Mouse (Mus musculus): Measurements from ENCODE around the gene Gm20671.
"Not testable (repeated sequence)": the region's sequence is repeated elsewhere in the genome, so short reads cannot be mapped to it uniquely, and the experiment has no call there.

Gm20671 gene

GRCm38 (mm10) chr5:32827009-32827408 lies at the start of gene Gm20671:
TSS of gene Gm20671 (minus strand) at chr5:32827109.
- no peaks in the 10 kb centered on the region for H3K27me3 ChIP-seq (ENCODE audit: insufficient read depth, low read length)
- no peak within 1 kb of the TSS for H3K4me3 ChIP-seq (replicated peaks; ENCODE audit: low read length)
- peaks cover 87% of the 10 kb centered on the region for H3K36me3 ChIP-seq (ENCODE audit: insufficient read depth, low read length)
- TF ChIP-seq NANOG (IDR thresholded peaks at IDR 0.05; ENCODE audit: borderline replicate concordance, low read length) (no peak), CTCF (conservative IDR thresholded peaks at IDR 0.05; ENCODE audit: low read length) (no peak), POU5F1 (IDR thresholded peaks at IDR 0.05; ENCODE audit: borderline replicate concordance, low read length) (no peak)
- no peaks in the 10 kb centered on the region for H3K9me3 ChIP-seq (ENCODE audit: low read length)
- H3K4me1 ChIP-seq (replicated peaks; ENCODE audit: low read depth, low read length): peaks cover 26% of the 10 kb centered on the region

DNA sequence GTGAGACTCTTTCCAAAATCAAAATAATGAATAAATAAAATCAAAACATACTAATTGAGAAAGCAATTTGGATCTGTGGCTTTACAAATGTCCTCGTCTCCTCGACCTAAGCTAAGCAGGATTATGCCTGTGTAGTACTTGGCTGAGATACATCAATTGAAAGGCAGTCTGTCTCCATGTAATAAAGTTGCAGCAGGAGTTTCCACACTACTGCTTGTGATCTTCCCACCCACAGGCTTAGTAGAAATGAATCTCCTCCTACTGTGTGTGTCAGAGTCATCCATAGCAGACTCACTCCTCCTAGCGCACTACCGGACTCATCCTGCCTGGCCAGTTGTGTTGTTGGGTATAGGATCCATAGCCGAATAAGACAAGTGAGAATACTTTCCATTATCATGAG lies 45.4 kb upstream of the Gm20671 start:
- H3K9me3 ChIP-seq (ENCODE audit: low read length): no peaks in the 10 kb centered on the region
- no peaks in the 10 kb centered on the region for H3K27me3 ChIP-seq (ENCODE audit: insufficient read depth, low read length)

GRCm38 (mm10) chr5:32869389-32870024 lies 42.6 kb upstream of the Gm20671 start:
- no peak for TF ChIP-seq NANOG (IDR thresholded peaks at IDR 0.05; ENCODE audit: borderline replicate concordance, low read length)
- no peak for TF ChIP-seq POU5F1 (IDR thresholded peaks at IDR 0.05; ENCODE audit: borderline replicate concordance, low read length)
- no peak for TF ChIP-seq CTCF (conservative IDR thresholded peaks at IDR 0.05; ENCODE audit: low read length)
- no peaks in the 10 kb centered on the region for H3K9me3 ChIP-seq (ENCODE audit: low read length)
- H3K4me1 ChIP-seq (replicated peaks; ENCODE audit: low read depth, low read length): peaks cover 3% of the 10 kb centered on the region
- no peaks in the 10 kb centered on the region for H3K27me3 ChIP-seq (ENCODE audit: insufficient read depth, low read length)
- peaks cover 80% of the 10 kb centered on the region for H3K36me3 ChIP-seq (ENCODE audit: insufficient read depth, low read length)
- no peak overlapping the region for H3K4me3 ChIP-seq (replicated peaks; ENCODE audit: low read length)

More for the DNA sequence above, 45.4 kb upstream of the Gm20671 start:
- no peak for TF ChIP-seq NANOG (IDR thresholded peaks at IDR 0.05; ENCODE audit: borderline replicate concordance, low read length)
- TF ChIP-seq CTCF (conservative IDR thresholded peaks at IDR 0.05; ENCODE audit: low read length): no peak
- TF ChIP-seq POU5F1 (IDR thresholded peaks at IDR 0.05; ENCODE audit: borderline replicate concordance, low read length): no peak
- H3K36me3 ChIP-seq (ENCODE audit: insufficient read depth, low read length): peaks cover 80% of the 10 kb centered on the region
- no peaks in the 10 kb centered on the region for H3K4me1 ChIP-seq (replicated peaks; ENCODE audit: low read depth, low read length)
- H3K4me3 ChIP-seq (replicated peaks; ENCODE audit: low read length): no peak overlapping the region

DNA sequence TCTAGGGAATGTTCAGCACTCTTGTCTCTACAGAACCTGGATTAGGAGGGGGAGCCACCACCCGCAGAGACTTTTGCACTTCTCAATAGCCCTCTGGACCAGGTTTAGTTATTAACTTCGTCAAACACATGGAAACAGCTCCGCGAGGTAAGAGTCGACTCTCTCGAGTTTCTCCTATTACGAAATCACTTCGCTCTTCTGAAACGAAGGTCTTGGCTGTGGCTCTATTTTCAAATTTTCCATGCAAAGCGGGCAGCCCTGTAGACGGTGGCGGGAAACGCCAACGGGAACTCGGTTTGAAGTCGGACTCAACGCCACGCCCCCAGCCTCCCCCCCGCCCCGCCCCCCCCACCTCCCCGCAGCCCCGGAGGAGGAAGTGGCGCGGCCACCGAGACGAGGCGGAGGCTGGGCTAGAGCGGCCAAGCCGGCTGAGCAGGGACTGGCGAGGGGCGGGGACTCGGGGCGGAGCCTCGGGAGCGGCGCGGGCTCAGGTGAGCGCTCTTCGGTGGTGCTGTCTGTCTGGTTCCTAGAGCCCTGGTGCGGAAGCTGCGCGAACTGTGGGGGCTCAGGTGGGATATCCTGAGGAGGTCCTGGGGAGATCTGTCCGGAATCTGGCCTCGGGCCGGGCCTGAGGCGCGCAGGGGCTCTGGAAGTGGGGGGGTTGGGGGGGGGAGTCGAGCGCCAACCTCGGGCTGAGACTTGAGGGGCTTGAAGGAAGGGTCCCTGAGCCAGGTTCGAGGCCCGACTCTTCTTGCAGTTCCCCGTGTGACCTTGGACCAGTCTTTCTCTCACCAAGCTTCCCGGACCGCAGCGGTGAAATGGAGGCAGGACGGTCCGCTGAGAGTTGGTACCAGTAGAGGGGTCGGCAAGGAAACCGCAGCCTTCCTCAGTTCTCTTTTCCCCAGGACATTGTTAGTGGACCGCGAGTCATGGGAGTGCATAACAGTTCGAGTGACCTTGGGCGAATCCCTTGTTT lies 36.6 kb upstream of the Gm20671 start, which contains the start of gene Depdc5:
Depdc5 (plus strand) TSS at position 449 of the 976 bp plus-strand sequence.
- Histone ChIP-seq H3K36me3 (ENCODE audit: insufficient read depth, low read length) (peaks cover 34% of the 10 kb centered on the region), H3K4me3 (replicated peaks; ENCODE audit: low read length) (peak within 1 kb of the TSS; percentile 85), H3K9me3 (ENCODE audit: low read length) (no peaks in the 10 kb centered on the region), H3K4me1 (replicated peaks; ENCODE audit: low read depth, low read length) (peaks cover 17% of the 10 kb centered on the region), H3K27me3 (ENCODE audit: insufficient read depth, low read length) (no peaks in the 10 kb centered on the region)
- no peak for TF ChIP-seq CTCF (conservative IDR thresholded peaks at IDR 0.05; ENCODE audit: low read length)
- no peak for TF ChIP-seq POU5F1 (IDR thresholded peaks at IDR 0.05; ENCODE audit: borderline replicate concordance, low read length)
- TF ChIP-seq NANOG (IDR thresholded peaks at IDR 0.05; ENCODE audit: borderline replicate concordance, low read length): no peak

DNA sequence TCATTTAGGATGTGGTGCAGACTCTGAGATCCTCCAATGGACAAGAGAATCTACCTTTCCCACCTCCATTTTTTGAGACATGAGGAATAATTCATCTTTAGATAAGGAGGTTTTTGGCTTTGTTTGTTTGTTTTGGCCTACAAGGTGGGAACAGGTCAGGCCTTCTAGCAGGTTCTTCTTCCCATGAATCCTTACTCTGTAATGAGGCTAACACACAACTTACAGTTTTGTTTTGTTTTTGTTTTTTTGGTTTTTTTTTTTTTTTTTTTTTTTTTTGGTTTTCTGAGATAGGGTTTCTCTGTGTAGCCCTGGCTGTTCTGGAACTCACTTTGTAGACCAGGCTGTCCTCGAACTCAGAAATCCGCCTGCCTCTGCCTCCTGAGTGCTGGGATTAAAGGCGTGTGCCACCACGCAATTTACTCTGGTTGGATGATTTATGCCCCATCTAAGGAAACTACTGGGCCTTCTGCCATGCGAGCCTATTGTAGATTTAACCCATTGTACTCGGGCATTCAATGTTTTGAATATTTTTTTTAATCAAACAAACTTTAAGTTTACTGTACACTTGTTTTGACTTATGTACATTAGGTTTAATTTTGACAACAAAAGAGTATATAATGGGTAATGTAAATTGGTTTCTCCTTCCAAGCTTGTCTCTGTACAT lies 35.7 kb upstream of the Gm20671 start:
- peaks cover 17% of the 10 kb centered on the region for H3K4me1 ChIP-seq (replicated peaks; ENCODE audit: low read depth, low read length)
- H3K4me3 ChIP-seq (replicated peaks; ENCODE audit: low read length): peak overlapping the region; percentile 73
- H3K9me3 ChIP-seq (ENCODE audit: low read length): no peaks in the 10 kb centered on the region
- H3K36me3 ChIP-seq (ENCODE audit: insufficient read depth, low read length): peaks cover 25% of the 10 kb centered on the region
- TF ChIP-seq NANOG (IDR thresholded peaks at IDR 0.05; ENCODE audit: borderline replicate concordance, low read length) (no peak), POU5F1 (IDR thresholded peaks at IDR 0.05; ENCODE audit: borderline replicate concordance, low read length) (no peak), CTCF (conservative IDR thresholded peaks at IDR 0.05; ENCODE audit: low read length) (no peak)
- H3K27me3 ChIP-seq (ENCODE audit: insufficient read depth, low read length): no peaks in the 10 kb centered on the region

GRCm38 (mm10) chr5:32861082-32861481 lies 34.2 kb upstream of the Gm20671 start:
- TF ChIP-seq POU5F1 (IDR thresholded peaks at IDR 0.05; ENCODE audit: borderline replicate concordance, low read length) (no peak), NANOG (IDR thresholded peaks at IDR 0.05; ENCODE audit: borderline replicate concordance, low read length) (no peak), CTCF (conservative IDR thresholded peaks at IDR 0.05; ENCODE audit: low read length) (no peak)
- no peaks in the 10 kb centered on the region for H3K9me3 ChIP-seq (ENCODE audit: low read length)
- no peak overlapping the region for H3K4me3 ChIP-seq (replicated peaks; ENCODE audit: low read length)
- H3K27me3 ChIP-seq (ENCODE audit: insufficient read depth, low read length): no peaks in the 10 kb centered on the region
- peaks cover 10% of the 10 kb centered on the region for H3K36me3 ChIP-seq (ENCODE audit: insufficient read depth, low read length)
- peaks cover 25% of the 10 kb centered on the region for H3K4me1 ChIP-seq (replicated peaks; ENCODE audit: low read depth, low read length)

DNA sequence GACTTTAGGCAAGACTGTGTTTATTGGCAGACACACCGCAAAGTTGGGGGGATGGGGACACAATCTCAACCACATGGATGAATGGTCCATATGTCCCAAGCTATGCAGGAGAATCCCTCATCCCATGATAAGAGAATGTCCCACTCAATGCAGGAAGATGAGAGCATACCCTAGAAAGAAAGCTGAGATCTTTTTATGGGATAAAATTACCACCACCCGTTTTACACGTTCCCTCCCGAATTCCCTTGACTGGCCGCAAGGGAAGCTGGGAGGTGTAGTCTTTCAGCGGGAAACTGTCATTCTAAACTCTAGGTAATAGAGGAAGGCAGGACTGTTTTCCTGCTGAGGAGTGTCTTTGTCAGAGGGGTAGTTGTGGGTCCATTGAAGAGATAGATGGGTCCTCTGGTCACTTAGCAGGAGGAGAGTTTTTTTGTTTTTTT lies 30.9 kb upstream of the Gm20671 start:
- peak overlapping the region; percentile 70 for H3K4me3 ChIP-seq (replicated peaks; ENCODE audit: low read length)
- H3K9me3 ChIP-seq (ENCODE audit: low read length): no peaks in the 10 kb centered on the region
- no peaks in the 10 kb centered on the region for H3K27me3 ChIP-seq (ENCODE audit: insufficient read depth, low read length)
- H3K4me1 ChIP-seq (replicated peaks; ENCODE audit: low read depth, low read length): peaks cover 32% of the 10 kb centered on the region
- TF ChIP-seq CTCF (conservative IDR thresholded peaks at IDR 0.05; ENCODE audit: low read length): no peak
- no peak for TF ChIP-seq NANOG (IDR thresholded peaks at IDR 0.05; ENCODE audit: borderline replicate concordance, low read length)
- TF ChIP-seq POU5F1 (IDR thresholded peaks at IDR 0.05; ENCODE audit: borderline replicate concordance, low read length): no peak
- H3K36me3 ChIP-seq (ENCODE audit: insufficient read depth, low read length): no peaks in the 10 kb centered on the region

- H3K36me3 ChIP-seq (ENCODE audit: insufficient read depth, low read length): peaks cover 12% of the 10 kb centered on the region; the same call in 1 of the 2 replicates
- peaks cover 49% of the 10 kb centered on the region for H3K4me1 ChIP-seq (replicated peaks; ENCODE audit: low read depth, low read length)
- not testable (repeated sequence) for H3K9me3 ChIP-seq (ENCODE audit: low read length); H3K4me3 ChIP-seq (replicated peaks; ENCODE audit: low read length); H3K27me3 ChIP-seq (ENCODE audit: insufficient read depth, low read length)
These were observed 28.4 kb upstream of the Gm20671 start for GRCm38 (mm10) chr5:32855274-32855673.

All from E14TG2a.4 (cell line).